Mouse (Mus musculus) hindbrain, embryonic 13.5 days (tissue): ENCODE results near the gene Gmeb2. TPM values are rescaled to one million over a fixed set of nuclear protein-coding genes. Genes with fewer than 3 reads are reported as not detected.
"Not testable (repeated sequence)": the region's sequence is repeated elsewhere in the genome, so short reads cannot be mapped to it uniquely, and the experiment has no call there.

Experiments
- ATAC-seq: fragments of 200-750 bp; cut with Nextera tagmentation; 2 replicates; pipeline ENCODE4 v1.8.0; 2017; ENCODE audit warnings: moderate TSS enrichment; ENCODE audit not compliant: low FRiP score
- H3K27ac ChIP-seq: fragments of 300-500 bp; sonication (generic); 2 replicates; pipeline ENCODE4 v1.5.1; 2015; ENCODE audit warnings: inconsistent platforms, mild to moderate bottlenecking, moderate library complexity
- H3K27me3 ChIP-seq: fragments of 300-500 bp; sonication (generic); 2 replicates; pipeline ENCODE4 v1.6.1; 2015; ENCODE audit warnings: mild to moderate bottlenecking, inconsistent platforms
- H3K36me3 ChIP-seq: fragments of 300-500 bp; sonication (generic); 2 replicates; pipeline ENCODE4 v1.6.1; 2015; ENCODE audit warnings: mild to moderate bottlenecking, inconsistent platforms
- H3K4me1 ChIP-seq: fragments of 300-500 bp; sonication (generic); replicated peaks from 2 replicates; pipeline ENCODE4 v1.6.1; 2015; ENCODE audit warnings: inconsistent platforms
- H3K4me2 ChIP-seq: fragments of 300-500 bp; sonication (generic); 2 replicates; pipeline ENCODE4 v1.6.1; 2015; ENCODE audit warnings: inconsistent platforms, mild to moderate bottlenecking, moderate library complexity
- H3K4me3 ChIP-seq: fragments of 300-500 bp; sonication (generic); 2 replicates; pipeline ENCODE4 v1.5.1; 2015; ENCODE audit warnings: mild to moderate bottlenecking, inconsistent platforms
- H3K9ac ChIP-seq: fragments of 300-500 bp; sonication (generic); 2 replicates; pipeline ENCODE4 v1.6.1; 2015; ENCODE audit warnings: mild to moderate bottlenecking, inconsistent platforms
- H3K9me3 ChIP-seq: fragments of 300-500 bp; sonication (generic); 2 replicates; pipeline ENCODE4 v1.6.1; 2016; ENCODE audit warnings: inconsistent platforms
- WGBS: fragments of 180-500 bp; shearing (Covaris S2); methylation state at CpG from one replicate; pipeline ENCODE4 v1.1.7; 2015; 5-methylcytosine and 5-hydroxymethylcytosine counted together
- polyA plus RNA-seq: library from polyadenylated mRNA; unstranded; fragments of >200 nt; fragmentation: Nextera tagmentation; extraction: Ambion mirVana; gene quantifications from 2 replicates; pipeline ENCODE4 v1.2.1, GENCODE M21; 2015

Gene Gmeb2
- 17.2 and 17.8 TPM in 2 replicates for polyA plus RNA-seq

DNA sequence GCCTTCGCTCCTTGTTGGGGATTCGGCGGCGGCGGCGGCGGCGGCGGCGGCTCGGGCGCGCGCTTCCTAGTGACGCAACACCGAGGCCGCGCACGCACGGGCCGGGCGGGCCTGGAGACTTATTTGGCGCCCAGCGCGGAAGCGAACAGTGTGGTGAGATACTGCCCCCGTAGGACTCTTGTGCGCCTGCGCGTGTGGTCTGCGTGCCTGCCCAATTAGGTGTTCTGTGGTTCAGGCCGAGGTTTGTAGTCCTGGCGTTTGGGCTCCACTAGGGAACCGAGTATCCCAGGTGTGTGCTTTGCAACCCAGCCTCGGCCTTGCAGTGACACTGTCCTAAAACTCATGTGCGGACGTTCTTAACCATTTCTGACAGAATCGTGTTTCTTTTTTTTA, at the start of gene Gmeb2:
Gene Gmeb2, minus strand, starts transcription at position 78 of the 393 bp plus-strand sequence.
- Histone ChIP-seq H3K9ac (peak within 1 kb of the TSS; percentile 89), H3K4me1 (peaks cover 22% of the 10 kb centered on the region), H3K4me2 (peak within 1 kb of the TSS; percentile 64), H3K4me3 (peak within 1 kb of the TSS; percentile 66), H3K27ac (peak within 1 kb of the TSS; percentile 98), H3K36me3 (peaks cover 15% of the 10 kb centered on the region)
- H3K27me3 ChIP-seq, H3K9me3 ChIP-seq: not testable (repeated sequence)
- under 1% methylated on average over 25 of the region's 38 CpGs for WGBS
- ATAC-seq: peak; percentile 96

DNA sequence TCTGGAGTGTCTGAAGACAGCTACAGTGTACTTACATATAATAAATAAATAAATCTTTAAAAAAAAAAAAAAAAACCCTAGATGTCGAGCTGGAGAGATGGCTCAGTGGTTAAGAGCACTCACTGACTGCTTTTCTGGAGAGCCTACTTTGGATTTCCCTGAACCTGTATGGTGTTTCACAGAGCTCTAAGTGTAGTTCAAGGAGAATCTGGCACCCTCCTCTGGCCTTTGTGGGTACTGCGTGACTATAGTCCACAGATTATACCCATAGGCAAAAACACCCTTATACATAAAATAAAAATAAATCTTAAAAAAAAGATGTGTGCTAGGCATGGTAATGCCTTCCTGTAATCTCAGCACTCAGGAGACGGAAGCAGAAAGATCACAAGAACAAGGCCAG, 46.2 kb upstream of the Gmeb2 start:
- H3K4me3 ChIP-seq: no peak overlapping the region
- 61% methylated on average over 3 of the region's 3 CpGs for WGBS
- no peak for ATAC-seq
- H3K27me3 ChIP-seq: no peaks in the 10 kb centered on the region
- H3K36me3 ChIP-seq: peaks cover 73% of the 10 kb centered on the region
- no peak overlapping the region for H3K9ac ChIP-seq
- H3K4me2 ChIP-seq: no peak overlapping the region
- H3K4me1 ChIP-seq: no peaks in the 10 kb centered on the region
- no peak overlapping the region for H3K27ac ChIP-seq
- no peaks in the 10 kb centered on the region for H3K9me3 ChIP-seq

DNA sequence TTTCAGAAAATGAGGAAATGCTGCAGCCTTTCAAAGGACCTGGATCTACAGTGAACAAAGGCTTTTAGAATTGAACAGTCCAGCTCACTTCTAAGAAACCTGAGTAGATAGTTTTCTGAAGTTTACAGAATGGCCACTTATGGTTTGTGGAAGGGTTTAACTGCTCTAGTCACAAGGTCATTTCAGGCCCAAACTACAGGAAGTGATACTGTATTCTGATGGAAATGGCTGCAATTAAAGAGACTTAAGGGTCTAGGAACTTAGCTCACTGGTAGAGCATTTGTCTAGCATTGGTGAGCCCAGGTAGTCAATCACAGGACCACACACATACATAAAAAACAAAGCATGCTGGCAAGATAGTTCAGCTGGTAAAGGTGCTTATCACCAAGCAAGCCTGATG, 44.7 kb upstream of the Gmeb2 start:
- Histone ChIP-seq H3K4me1 (no peaks in the 10 kb centered on the region), H3K27ac (no peak overlapping the region), H3K27me3 (no peaks in the 10 kb centered on the region), H3K9me3 (no peaks in the 10 kb centered on the region), H3K36me3 (peaks cover 72% of the 10 kb centered on the region), H3K4me3 (no peak overlapping the region), H3K9ac (no peak overlapping the region), H3K4me2 (no peak overlapping the region)
- ATAC-seq: no peak

DNA sequence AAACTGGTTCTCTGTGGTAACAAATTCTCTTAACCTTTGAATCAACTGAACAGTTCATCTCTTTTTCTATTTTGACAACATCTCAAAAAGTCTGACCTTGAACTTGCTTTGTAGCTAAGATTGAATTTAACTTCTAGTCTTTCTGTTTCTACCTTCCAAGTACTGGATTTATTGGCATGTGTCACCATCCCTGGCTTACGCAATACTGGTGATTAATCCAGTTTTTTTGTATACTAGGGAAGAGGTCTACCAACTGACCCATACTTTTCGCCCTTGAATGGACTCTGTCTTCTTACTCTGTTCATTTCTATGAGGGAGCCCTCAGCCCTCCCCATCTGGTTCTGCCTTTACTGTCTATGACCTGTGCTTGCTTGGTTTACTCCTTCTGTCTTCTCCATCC, 38.3 kb upstream of the Gmeb2 start:
- Histone ChIP-seq H3K27me3 (no peaks in the 10 kb centered on the region), H3K9ac (no peak overlapping the region), H3K4me1 (no peaks in the 10 kb centered on the region), H3K27ac (no peak overlapping the region), H3K9me3 (no peaks in the 10 kb centered on the region), H3K4me2 (no peak overlapping the region), H3K4me3 (no peak overlapping the region), H3K36me3 (peaks cover 81% of the 10 kb centered on the region)
- ATAC-seq: no peak
- WGBS: 93% methylated on average over 2 of the region's 2 CpGs

DNA sequence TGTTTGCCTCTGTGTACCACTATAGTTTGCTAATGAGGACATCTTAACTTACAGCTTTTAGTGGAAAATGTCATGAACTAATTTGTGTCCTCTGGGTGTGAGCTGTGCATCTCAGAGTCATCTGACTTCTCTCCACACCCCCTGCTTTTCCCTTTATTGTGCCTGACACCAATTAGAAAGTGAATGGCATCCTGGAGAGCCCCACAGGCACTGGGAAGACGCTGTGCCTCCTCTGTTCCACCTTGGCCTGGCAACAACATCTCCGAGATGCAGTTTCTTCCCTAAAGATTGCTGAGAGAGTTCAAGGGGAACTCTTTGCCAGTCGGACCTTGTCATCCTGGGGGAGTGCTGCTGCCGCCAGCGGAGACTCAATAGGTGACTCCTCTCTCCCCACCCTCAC, 34.3 kb upstream of the Gmeb2 start:
- Histone ChIP-seq H3K36me3 (peaks cover 50% of the 10 kb centered on the region), H3K4me2 (no peak overlapping the region), H3K4me1 (peaks cover 16% of the 10 kb centered on the region), H3K27ac (no peak overlapping the region), H3K9ac (no peak overlapping the region), H3K9me3 (no peaks in the 10 kb centered on the region), H3K27me3 (peaks cover 2% of the 10 kb centered on the region; the same call in 1 of the 2 replicates), H3K4me3 (no peak overlapping the region)
- no peak for ATAC-seq
- WGBS: 68% methylated on average over 5 of the region's 5 CpGs

DNA sequence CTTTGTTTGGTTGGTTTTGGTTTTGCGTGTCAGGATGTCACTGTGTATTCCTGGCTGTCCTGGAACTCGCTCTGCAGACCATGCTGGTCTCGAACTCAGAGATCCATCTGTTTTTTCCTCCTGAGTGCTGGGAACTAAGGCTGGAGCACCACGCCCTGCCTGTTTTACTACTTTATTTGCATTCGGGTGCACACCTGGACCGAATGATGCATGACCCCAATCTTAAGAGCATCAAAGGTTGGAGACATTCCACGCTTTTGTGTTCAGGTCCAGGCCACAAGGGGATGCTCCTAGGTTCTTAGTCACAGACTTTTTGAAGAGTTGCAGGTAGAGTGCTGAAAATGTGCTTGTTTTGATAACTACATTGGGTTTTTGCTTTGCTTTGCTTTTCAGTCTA, 32.3 kb upstream of the Gmeb2 start:
- Histone ChIP-seq H3K4me3 (peak overlapping the region; percentile 56), H3K4me1 (peaks cover 16% of the 10 kb centered on the region), H3K27ac (peak overlapping the region; percentile 79), H3K27me3 (peaks cover 15% of the 10 kb centered on the region; the same call in 1 of the 2 replicates), H3K9me3 (no peaks in the 10 kb centered on the region), H3K4me2 (peak overlapping the region; percentile 72), H3K36me3 (peaks cover 31% of the 10 kb centered on the region), H3K9ac (peak overlapping the region; percentile 68)
- no peak for ATAC-seq
- WGBS: 14% methylated on average over 7 of the region's 7 CpGs

DNA sequence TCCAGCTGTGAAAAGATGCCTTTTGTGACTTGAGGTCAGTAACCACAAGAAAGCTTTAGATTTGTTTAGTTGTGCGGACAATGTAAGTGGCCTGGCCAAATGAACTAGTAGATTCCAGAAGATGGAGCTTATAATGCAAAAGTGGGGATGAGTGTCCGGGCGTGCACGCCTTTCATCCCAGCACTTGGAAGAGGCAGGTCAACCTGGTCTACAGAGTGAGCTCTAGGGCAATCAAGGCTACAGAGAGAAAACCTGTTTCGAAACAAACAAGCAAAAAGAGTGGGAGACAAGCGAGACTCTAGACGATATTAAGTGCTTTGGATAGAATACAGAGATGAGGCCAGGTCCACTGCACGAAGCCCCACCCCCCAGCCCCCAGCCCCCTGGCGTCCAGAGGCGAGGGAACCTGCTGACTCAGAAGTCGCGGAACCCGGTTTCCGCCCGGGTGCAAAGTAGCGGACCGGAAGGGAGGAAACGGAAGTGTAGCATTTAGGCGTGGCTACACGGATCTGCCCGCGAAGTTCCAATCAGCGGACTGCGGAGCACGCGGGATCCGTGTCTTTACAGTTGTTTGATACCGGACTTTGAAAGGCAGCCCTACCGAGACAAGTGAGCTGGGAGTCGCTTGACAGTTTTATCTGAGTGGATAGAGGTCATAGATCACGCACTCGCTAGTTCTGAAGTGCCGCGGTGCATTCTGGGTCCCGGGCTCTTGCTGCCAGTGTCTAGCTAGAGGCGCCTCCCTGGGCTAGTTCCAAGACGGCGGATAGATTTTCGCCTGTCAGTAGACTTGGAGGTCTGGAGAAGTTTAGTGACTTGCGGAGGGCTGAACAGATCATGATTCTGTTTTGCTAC, 31.6 kb upstream of the Gmeb2 start, which contains the start of gene Rtel1:
Gene Rtel1, plus strand, starts transcription at position 492 of the 855 bp plus-strand sequence.
- Histone ChIP-seq H3K4me2 (peak within 1 kb of the TSS; percentile 72), H3K4me1 (peaks cover 21% of the 10 kb centered on the region), H3K27me3 (peaks cover 15% of the 10 kb centered on the region; the same call in 1 of the 2 replicates), H3K27ac (peak within 1 kb of the TSS; percentile 79), H3K9ac (peak within 1 kb of the TSS; percentile 68), H3K36me3 (peaks cover 25% of the 10 kb centered on the region), H3K9me3 (no peaks in the 10 kb centered on the region), H3K4me3 (peak within 1 kb of the TSS; percentile 56)
- 7% methylated on average over 40 of the region's 40 CpGs for WGBS
- ATAC-seq: peak; percentile 92

DNA sequence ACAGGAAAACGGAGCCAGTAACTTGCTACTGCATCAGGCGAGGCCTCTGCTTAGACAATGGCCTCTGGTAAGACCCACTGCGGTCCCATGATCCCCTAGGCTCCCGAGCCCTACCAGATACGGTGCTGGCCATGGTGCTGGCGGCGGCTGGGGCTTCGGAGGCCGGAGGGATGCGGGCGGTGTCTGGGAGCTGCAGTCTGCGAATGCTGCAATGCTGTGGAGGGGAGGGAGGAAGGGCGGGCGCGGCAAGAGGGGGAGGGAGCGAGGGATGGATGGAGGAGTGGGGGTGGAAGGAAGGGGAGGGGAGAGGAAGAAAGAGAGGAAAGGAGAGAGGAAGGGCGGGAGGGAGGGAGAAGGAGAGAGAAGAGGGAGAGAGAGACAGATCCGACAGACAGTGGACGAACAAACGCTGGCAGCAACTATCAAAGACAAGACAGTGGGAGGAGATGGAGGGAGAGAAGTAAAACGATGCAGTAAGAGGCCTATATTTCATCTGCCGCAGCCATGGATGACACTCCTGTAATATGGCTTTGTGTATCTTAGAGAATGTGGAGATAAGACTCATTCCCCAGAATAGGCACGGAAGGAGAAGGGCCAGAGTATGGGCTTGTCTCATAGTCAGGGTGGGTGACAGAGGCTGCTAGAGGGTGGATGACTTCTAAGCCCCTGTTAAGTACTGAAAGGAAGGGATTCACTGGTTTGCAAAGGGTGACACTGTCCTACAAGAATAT, 26.4 kb upstream of the Gmeb2 start, which contains the start of gene Stmn3:
Gene Stmn3, minus strand, starts transcription at position 421 of the 731 bp plus-strand sequence.
- H3K36me3 ChIP-seq: peaks cover under 1% of the 10 kb centered on the region; the same call in 1 of the 2 replicates
- H3K27me3 ChIP-seq: peaks cover 15% of the 10 kb centered on the region; the same call in 1 of the 2 replicates
- peak within 1 kb of the TSS; percentile 87 for H3K4me2 ChIP-seq
- H3K9me3 ChIP-seq: no peaks in the 10 kb centered on the region
- H3K27ac ChIP-seq: peak within 1 kb of the TSS; percentile 96
- peak within 1 kb of the TSS; percentile 71 for H3K4me3 ChIP-seq
- peak; percentile 88 for ATAC-seq
- H3K4me1 ChIP-seq: peaks cover 43% of the 10 kb centered on the region
- WGBS: 3% methylated on average over 20 of the region's 23 CpGs
- peak within 1 kb of the TSS; percentile 93 for H3K9ac ChIP-seq

DNA sequence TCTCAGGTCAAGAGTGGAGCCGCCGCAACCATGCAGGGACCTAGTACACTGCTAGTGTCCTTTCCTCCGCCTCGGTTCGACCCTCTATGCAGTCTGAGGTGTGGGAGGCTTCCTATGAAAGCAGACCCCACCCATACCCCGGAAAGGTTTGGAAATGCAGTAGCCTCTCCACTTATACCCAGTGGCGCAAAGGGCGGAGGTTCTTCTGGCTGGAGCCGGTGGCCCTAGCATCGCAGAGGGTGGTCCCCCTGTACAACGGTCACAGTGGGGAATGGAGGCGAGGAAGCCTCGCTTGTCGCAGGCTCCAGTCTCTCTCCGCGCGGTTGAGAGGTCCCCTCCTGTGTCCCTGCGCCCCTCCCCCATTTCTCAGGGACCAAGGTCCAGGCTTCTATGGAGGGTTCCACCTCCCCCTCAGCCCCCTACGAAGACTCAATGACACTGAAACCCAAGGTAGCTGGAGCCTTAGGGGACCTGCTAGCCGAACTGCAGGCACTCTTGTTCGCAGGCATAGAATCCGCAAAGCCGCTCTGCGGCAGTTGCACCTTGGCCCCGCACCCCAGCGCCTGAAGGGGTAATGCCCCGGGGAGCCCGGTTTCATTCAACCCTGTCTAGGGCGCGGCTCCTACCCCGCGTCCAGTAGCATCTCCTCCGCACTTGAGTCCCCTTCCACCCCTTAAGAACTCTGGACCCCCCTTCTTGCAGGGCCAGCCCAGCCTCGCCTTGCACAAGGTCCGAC, 25.7 kb upstream of the Gmeb2 start:
- peaks cover 8% of the 10 kb centered on the region for H3K36me3 ChIP-seq
- WGBS: 1% methylated on average over 35 of the region's 35 CpGs

DNA sequence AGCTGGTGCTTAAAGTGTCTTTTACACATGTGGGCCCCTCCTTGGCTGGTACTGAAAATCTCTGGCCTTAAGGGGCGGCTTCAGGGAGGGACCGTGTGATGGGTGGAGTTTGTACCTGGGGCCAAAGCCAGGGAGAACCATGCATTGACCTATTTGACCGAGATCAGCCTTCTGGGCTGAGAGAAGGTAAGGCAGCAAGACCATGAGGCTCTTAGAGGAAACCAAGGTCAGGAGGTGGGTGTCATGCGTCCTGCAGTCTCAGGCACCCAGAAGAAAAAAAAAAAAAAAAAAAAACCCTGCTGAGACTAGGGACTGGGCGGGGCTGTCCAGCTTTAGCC, 25.1 kb upstream of the Gmeb2 start:
- H3K27ac ChIP-seq: peak overlapping the region; percentile 96
- 8% methylated on average over 5 of the region's 5 CpGs for WGBS
- H3K4me3 ChIP-seq: peak overlapping the region; percentile 71
- peak overlapping the region; percentile 87 for H3K4me2 ChIP-seq
- peak overlapping the region; percentile 93 for H3K9ac ChIP-seq
- peaks cover 15% of the 10 kb centered on the region; the same call in 1 of the 2 replicates for H3K27me3 ChIP-seq
- H3K4me1 ChIP-seq: peaks cover 37% of the 10 kb centered on the region
- peaks cover 13% of the 10 kb centered on the region for H3K36me3 ChIP-seq
- no peaks in the 10 kb centered on the region for H3K9me3 ChIP-seq
- no peak for ATAC-seq

More for the DNA sequence above, 25.7 kb upstream of the Gmeb2 start:
- no peaks in the 10 kb centered on the region for H3K9me3 ChIP-seq
- H3K9ac ChIP-seq: peak overlapping the region; percentile 93
- ATAC-seq: peak; percentile 85
- H3K4me2 ChIP-seq: peak overlapping the region; percentile 87
- peak overlapping the region; percentile 71 for H3K4me3 ChIP-seq
- H3K27me3 ChIP-seq: peaks cover 15% of the 10 kb centered on the region; the same call in 1 of the 2 replicates
- H3K4me1 ChIP-seq: peaks cover 37% of the 10 kb centered on the region
- H3K27ac ChIP-seq: peak overlapping the region; percentile 96

DNA sequence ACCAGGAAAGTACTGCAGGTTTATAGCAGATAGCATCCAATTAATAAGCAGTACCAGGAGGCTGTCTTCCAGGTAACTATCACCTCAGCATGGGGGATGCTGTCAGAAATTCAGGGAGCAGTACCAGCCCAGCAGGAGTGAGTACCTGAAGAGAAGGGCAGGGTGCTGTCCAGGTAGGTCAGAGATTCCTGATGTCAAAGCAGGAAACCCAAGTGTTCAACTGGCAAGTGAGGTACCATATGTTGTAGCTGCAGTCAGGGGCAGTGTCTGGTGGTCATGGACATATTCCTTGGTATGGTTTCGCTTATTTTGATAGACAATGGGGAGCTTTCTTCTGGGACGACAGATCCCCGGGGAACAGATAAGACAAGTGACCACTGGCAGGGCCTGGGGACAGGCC, 24.6 kb upstream of the Gmeb2 start:
- Histone ChIP-seq H3K4me3 (peak overlapping the region; percentile 71), H3K27me3 (peaks cover 15% of the 10 kb centered on the region; the same call in 1 of the 2 replicates), H3K4me1 (peaks cover 41% of the 10 kb centered on the region), H3K9ac (peak overlapping the region; percentile 93), H3K27ac (no peak overlapping the region; the same call in 1 of the 2 replicates), H3K4me2 (peak overlapping the region; percentile 87), H3K36me3 (peaks cover 18% of the 10 kb centered on the region), H3K9me3 (no peaks in the 10 kb centered on the region)
- no peak for ATAC-seq
- 54% methylated on average over 3 of the region's 3 CpGs for WGBS
